Mouse (Mus musculus): ENCODE data around the gene Tent4b.
A peak's percentile ranks its signal among the peaks of the same experiment; 100 is the strongest.

Tent4b gene

GRCm38 (mm10) chr8:88228286-88228685 is 29.3 kb downstream of the Tent4b start:
- peak; percentile 8 for DNase-seq (ENCODE audit: inconsistent ontology term)

DNA sequence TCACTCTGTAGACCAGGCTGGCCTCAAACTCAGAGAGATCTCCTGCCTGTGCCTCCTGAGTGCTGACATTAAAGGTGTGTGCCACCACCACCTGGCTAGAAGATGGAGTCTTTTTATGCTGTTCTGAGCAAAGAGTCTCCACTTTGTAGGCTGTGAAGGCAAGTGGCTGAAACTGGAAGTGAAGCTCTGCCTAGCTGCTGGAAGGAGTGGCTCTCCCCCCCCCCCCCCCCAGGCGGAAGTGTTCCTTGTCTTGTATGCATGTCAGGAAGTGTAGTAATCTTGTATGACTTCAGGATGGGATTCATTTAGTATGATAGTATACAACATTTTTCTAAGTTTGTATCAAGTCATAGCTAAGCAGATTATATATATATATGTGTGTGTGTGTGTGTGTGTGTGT is 29.8 kb downstream of the Tent4b start:
- no peak for DNase-seq (ENCODE audit: inconsistent ontology term)

- DNase-seq (ENCODE audit: inconsistent ontology term), result no peak
Observed at GRCm38 (mm10) chr8:88236666-88237065, 37.7 kb downstream of the Tent4b start.

GRCm38 (mm10) chr8:88237606-88238005 is 38.6 kb downstream of the Tent4b start:
- DNase-seq (ENCODE audit: inconsistent ontology term), result peak; percentile 30

GRCm38 (mm10) chr8:88239277-88239676 is 40.3 kb downstream of the Tent4b start:
- no peak for DNase-seq (ENCODE audit: inconsistent ontology term)

DNA sequence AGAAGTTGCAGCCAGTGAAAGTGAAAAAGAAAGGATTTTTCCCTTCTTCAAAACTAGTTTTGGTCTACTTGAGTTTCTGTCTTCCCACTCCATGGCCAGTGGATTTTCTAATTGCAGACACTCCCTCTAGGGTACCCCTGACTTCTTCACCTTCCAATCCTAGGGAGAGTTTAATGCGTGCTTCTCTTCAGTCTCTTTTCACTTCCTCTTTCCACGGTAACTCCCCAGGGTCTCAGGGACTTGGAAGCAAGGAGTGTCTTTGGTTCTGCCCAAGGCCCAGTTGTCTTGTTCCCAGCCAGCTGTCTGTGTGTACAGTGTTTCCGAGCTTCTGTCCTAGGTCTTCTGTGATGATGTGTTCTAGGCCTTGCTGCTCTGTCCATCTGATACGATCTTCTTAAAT is 42.9 kb downstream of the Tent4b start:
- no peak for DNase-seq (ENCODE audit: inconsistent ontology term)

- DNase-seq (ENCODE audit: inconsistent ontology term), result no peak
Observed at GRCm38 (mm10) chr8:88244298-88244697, 45.3 kb downstream of the Tent4b start.

DNA sequence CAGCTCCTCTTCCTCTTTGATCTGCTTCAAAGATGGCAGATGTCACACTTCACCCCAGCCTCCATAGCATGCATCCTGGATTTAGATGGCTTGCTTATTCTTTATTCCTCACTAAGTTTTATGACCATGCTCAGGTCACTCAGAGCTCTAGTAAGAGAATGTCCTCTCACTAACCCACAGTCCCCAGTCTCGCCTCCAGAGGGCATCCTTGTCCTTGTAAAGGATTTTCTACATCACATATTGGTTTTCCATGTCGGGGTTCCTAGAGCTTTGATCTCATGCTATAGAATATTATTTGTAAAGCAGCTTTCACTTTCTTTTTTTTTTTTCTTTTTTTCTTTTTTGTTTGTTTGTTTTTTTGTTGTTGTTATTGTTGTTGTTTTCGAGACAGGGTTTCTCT is 53.8 kb downstream of the Tent4b start:
- peak; percentile 50 for DNase-seq (ENCODE audit: inconsistent ontology term)

DNA sequence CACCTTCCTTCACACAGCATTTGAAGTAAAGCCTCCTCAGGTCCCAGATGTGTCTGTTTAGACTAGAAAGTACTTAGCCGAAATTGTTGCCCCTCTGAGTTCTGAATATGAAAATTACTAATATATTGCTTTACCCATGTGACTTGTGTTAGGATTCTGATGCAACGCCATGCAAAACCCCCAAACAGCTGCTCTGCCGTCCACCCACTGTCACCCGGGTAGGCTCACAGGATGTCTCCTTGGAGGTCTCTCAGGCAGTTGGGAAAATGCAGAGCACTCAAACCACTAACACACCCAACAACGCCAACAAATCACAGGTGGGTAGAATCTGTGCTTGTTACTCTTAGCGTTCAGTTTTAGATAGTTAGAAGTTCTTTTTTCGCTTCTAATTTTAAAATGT is 55.9 kb downstream of the Tent4b start:
- DNase-seq (ENCODE audit: inconsistent ontology term), result no peak

DNA sequence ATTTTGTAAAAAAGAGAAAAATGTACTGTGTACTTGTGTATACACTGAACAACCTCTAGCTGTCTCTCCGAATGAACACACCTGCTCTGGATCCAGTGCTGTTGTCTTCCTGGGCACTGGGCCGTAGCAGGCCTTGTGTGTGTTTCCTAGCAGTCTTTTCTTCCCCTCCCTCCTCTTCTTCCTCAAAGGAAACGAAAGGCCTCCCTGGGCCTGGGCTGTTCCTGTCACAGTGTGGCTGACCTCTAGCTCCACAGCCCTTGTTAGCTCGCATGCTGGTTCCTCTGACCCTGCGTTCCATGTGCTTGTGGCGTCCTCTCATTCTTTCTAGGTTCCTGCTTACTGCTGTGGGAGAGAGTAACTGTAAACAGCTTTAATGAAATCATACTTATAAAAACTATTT is 59.0 kb downstream of the Tent4b start:
- DNase-seq (ENCODE audit: inconsistent ontology term), result no peak

GRCm38 (mm10) chr8:88258544-88258943 is 59.5 kb downstream of the Tent4b start:
- no peak for DNase-seq (ENCODE audit: inconsistent ontology term)

DNA sequence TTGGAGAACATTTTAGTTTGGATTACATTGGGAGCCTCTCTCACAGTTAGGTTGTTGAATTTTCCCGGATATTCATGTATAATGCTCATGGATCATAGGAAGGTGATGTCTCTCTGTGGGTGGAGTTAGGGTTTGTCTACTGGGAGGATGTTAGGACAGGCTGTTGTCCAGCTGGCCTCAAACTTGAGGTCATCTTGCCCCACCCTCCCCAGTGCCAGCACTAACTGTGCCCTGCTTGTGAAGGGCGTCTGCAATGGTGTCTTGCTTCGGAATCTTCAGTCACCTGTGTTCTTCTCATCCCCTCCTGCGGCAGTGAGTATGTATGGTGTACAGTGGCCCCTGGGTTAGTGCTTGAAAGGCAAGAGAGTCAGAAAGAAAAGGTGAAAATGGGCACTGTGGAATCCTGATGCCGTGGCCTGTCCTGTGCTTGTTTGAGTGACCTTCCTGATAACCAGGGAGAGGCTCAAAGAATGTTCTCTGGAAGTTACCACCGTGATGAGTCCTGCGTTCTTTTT is 61.5 kb downstream of the Tent4b start:
- no peak for DNase-seq (ENCODE audit: inconsistent ontology term)

DNA sequence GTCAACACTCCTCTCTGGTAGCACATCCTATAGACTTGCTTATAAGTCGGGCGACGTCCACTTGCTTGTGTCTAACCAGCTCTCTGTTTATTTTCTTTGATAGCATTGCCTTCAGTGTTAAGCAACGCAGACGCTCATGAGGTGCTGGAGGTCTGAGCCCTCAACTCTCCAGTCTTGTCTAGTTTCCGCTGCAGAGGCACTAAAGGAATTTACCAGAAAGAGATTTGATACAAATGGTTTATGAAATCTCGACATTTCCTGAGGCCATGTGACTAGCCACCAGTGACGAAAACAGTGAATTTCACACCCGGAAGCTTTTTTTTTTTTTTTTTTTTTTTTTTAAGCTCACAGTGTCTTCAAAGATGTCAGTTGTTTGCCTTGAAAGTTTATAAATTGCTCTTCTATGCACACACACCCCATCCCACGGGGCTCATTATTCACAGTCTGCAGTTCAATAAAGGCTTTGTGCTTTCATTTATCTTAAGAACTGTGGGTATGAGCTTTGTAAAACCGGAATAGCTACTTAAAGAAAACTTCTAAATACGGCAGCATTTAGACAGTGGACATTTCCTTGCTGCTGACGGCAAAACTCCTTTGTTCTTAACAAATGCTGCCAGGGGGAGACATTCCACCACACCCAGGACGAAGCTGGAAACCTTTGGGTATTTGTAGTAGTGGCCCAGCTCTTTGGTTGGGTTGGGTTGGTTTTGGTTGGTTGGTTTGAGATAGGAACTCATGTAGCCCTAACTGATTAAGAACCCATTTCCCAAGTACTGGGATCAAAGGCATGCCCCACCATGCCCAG is 64.0 kb downstream of the Tent4b start:
- DNase-seq (ENCODE audit: inconsistent ontology term), result no peak

GRCm38 (mm10) chr8:88265511-88265910 is 66.5 kb downstream of the Tent4b start:
- DNase-seq (ENCODE audit: inconsistent ontology term), result peak; percentile 97

GRCm38 (mm10) chr8:88266170-88266800 is 67.3 kb downstream of the Tent4b start:
- peak; percentile 72 for DNase-seq (ENCODE audit: inconsistent ontology term)

GRCm38 (mm10) chr8:88266801-88267403 is 67.9 kb downstream of the Tent4b start:
- DNase-seq (ENCODE audit: inconsistent ontology term), result no peak

GRCm38 (mm10) chr8:88269107-88269875 is 70.3 kb downstream of the Tent4b start:
- DNase-seq (ENCODE audit: inconsistent ontology term), result no peak

DNA sequence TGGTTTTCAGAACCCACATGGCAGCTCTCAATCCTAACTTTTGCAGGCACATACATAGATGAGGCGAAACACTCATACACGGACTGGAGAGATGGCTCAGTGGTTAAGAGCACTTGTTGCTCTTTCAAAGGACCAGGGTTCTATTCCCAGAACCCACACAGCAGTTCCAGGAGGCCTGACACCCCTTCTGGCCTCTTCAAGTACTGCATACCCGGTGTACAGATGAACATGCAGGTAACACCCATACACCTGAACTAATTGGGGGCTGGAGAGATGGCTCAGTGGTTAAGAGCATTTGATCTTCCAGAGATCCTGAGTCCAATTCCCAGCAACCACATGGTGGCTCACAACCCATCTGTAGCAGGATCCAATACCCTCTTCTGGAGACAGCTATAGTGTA is 71.1 kb downstream of the Tent4b start:
- DNase-seq (ENCODE audit: inconsistent ontology term), result no peak

- peak; percentile 67 for DNase-seq (ENCODE audit: inconsistent ontology term)
Observed at GRCm38 (mm10) chr8:88272231-88273050, 73.4 kb downstream of the Tent4b start, which contains the start of gene Adcy7. Adcy7 (plus strand) TSS chr8:88272403.

DNA sequence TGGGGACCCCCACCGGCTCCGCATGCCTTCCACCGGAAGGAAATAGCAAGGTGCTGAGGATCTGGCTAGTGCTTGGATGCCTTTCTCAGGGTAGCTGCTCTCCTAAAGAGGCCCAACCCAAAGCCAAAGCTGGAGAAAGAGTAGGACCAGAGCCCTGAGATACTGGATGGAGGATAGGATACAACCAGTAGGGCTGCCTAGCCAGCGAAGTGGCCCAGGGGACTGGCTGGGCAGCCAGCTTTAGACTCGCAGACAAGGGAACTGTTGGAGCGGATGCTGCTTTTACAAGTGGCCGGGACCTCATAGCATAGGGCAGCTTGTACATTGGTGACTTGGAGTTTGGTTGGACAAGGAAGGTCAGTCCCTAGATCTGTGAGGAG is 74.0 kb downstream of the Tent4b start:
- DNase-seq (ENCODE audit: inconsistent ontology term), result no peak

- DNase-seq (ENCODE audit: inconsistent ontology term), result no peak
Observed at GRCm38 (mm10) chr8:88274090-88274489, 75.1 kb downstream of the Tent4b start.

Data from Muller cell, postnatal 12 days (primary cell).